Mouse (Mus musculus): ENCODE results near the gene Sgms1.

Gene Sgms1

DNA sequence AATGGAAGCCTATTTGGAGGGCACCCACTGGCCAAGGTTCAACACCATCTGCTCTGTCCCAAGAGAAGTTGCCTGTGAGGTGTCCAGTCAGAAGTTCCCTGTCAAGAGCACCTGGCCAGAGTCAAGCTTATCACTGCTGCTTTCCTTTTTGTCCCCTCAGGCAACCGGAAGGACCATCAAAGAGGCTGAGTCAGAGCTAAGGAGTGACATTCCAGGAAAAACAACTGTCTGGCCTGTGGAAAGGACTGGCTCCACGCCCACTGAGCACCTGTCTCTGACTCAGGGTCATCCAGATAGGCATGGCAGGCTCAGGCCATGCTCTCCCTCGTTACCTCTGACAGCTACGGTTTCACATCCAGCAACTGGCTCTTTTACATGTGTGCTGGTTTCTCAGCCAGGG, 147.4 kb downstream of the Sgms1 start:
- DNase-seq (ENCODE audit: low read depth, low spot score): no peak

DNA sequence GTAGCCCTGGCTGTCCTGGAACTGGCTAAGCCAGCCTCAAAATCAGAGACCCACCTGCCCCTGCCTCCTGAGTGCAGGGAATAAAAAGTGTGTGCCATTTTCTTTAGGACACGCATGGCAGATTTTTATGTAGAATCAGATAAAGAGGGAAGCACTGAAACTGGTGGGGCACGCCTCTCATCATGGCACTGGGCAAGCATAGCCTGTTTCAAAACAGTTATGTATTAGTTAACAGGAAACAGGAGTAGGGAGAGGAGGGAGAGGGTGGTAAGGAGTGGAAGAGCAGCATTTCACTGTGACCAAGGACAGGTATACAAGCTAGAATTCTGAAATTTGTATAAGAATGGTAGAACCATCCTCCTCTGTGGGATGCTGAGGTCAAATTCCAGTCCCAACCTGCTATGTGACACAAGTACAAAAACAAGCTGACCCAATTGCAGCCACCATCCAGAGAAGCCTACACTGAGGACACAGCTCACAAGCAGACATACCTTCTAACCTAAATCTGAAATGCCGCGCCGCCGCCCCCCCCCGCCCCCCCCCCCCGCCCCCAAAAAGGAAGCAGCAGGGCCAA, 149.0 kb downstream of the Sgms1 start:
- DNase-seq (ENCODE audit: low read depth, low spot score): no peak

DNA sequence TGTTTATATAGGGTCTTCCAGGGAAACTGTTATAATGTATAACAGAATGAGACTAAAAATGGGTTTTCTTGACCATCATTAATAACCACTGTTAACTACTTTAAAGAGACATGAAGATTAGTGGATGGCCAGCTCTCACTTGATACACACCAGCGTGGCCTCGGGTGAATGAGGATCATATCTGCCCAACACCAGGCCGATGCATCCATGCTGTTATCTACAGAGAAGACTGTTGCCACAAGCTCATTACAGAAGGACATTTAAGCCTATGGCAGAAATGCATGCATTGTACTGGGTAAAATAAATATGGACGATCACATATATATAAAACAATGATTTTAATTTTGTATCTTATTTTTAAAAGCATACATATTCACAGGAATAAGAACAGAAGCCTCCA, 149.6 kb downstream of the Sgms1 start:
- DNase-seq (ENCODE audit: low read depth, low spot score): no peak

DNA sequence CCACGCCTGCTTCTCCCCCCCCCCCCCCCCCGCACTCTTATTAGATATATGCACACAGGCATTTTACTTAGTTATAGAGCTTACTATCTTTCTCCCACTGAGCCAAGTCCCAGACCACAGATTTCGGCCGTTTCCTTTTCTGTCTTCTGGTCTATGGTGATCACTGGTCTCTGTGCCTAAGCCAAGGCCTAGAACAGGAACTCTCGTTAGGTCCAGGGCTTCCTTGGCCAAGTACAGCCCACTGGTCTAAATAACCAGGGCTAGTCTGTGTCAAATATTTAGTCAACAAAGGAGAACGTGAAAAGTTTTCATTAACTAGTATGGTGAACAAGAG, 150.1 kb downstream of the Sgms1 start:
- DNase-seq (ENCODE audit: low read depth, low spot score): no peak

DNA sequence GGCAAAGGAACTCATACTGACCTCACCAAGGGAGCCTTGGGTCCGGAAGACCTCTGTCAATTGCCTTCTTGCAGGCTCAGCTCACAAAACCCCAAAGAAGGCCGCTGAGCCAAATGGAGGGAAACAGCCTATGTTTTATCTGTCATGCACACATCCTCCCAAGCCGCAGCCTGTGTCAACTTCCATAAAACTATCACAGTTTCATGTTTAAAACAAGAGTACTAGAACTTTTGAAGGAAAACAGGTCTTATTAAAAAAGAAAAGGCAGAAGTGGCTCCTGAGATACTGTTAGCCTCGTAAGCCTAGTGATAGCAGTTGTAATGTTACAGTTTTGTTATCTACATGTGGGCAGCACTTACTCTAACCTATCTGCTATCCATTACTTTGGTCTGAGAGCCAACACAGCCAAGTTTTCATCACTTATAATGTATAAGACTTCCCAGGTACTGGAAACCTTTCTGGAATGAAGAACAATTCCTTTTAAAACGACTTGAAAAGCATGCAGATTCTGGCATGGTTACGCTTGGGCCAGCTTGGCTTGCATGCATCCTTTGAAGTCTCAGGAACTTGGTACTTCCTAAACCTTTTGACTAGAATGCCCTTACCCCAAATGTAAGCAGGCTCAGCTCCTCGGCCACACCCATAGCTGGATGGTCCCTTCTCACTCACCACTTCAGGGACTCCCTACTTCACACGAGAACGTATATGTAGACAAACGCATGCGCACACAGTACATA, 150.6 kb downstream of the Sgms1 start:
- DNase-seq (ENCODE audit: low read depth, low spot score): no peak

DNA sequence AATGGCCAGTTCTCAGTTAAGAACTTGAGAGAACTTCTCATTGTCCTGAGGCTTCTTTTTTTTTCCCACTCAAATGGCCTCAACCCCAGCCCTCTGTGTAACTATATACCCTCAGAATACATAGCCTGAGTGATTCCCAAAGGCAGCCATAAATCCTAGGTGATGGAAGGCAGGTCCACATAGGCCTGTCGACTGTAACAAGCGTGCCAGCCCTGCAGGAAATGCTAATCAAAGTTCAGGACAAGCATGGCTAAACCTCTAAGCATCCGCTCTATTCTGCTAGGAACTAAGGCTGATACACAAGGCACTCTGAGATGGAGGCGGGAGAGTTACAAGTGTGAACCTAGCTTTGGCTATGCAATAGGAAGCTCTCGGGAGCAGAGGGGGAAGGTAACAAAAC, 151.8 kb downstream of the Sgms1 start:
- DNase-seq (ENCODE audit: low read depth, low spot score): no peak

DNA sequence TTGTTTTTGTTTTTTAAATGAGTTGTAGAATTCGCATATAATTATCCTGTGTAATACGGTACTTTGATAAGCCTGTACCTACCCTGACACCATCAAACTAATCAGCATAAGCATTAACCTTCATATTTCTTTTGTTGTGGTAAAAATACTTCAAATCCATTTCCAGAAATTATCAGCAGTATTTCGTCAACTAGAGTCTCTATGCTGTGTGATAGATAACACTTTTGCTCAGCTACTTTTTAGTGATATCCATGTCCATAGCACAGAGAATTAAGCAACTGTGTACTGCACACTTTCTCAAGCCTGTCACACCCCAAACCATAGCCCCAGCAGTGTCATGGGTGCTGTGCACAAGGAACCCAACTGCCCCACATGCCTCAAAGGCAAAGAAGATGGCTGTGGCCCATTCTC, 152.3 kb downstream of the Sgms1 start:
- no peak for DNase-seq (ENCODE audit: low read depth, low spot score)

DNA sequence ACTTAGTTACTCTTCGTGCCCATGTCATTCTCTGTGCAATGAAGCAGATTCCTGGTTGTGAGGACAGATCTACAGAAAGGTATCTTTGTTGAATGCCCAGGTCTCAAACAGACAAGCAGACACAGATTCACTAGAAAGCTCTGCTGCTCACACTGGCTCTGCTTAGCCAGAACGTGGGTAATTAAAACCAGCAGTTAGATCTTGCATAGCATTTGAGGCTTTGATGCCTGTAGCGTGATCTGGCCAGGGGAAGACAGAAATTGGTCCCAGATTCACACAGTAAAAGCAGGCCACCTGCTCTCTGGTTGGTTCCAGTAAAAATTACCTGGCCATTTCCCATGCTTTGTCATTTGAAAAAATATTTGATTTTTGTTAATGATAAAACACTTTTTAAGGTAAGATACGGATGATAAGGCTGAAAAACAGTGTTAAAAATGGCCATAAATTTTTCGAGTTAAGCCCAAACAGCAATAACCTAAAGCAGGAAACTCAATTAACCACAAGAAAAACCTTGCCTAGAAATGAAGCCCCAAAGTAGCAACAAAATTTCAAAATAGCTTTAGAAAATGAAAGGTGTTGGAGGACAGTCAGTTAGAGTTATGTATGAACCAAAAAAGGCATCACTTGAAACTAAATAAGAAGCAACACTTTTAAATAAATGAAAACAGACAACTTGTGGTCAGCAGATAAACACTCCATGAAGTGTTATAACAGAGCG, 154.6 kb downstream of the Sgms1 start:
- DNase-seq (ENCODE audit: low read depth, low spot score): no peak

DNA sequence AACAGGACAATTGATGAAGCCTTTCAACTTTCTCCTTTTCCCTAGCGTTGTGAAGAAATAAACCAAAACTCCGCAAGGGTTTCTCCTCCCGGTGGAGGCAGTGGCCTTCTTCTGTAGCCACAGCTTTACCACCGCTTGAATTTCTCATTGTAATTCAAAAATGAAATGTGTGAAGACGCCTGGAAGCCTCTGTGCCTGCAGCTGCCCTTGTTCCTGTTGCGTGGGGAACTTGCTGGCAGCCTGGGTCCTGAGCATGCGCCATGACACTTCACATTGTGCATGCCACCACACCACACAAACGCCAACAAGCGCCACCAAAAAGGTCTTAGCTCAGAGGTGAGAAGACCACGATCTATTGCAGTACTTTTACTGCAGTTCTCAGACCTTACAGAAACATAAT, 158.2 kb downstream of the Sgms1 start:
- DNase-seq (ENCODE audit: low read depth, low spot score): no peak

DNA sequence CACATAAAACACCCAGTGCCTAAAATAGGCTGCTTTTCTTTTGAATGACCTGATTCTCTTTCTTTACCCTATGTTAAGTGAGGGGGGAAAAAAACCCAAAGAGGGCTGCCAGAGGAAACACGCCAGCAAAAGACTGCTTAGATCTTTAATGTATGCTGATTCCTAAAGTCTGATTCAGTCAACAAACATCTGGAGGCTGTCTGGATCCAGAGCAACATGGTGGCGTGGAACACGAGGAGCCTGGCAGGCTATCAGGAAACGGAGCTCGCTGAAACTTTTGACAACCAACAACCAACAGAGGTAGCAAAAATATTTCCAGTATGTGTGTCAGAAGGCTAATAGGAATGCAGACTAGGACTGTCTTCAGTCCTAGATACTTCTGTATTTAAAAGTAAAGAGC, 158.7 kb downstream of the Sgms1 start:
- no peak for DNase-seq (ENCODE audit: low read depth, low spot score)

DNA sequence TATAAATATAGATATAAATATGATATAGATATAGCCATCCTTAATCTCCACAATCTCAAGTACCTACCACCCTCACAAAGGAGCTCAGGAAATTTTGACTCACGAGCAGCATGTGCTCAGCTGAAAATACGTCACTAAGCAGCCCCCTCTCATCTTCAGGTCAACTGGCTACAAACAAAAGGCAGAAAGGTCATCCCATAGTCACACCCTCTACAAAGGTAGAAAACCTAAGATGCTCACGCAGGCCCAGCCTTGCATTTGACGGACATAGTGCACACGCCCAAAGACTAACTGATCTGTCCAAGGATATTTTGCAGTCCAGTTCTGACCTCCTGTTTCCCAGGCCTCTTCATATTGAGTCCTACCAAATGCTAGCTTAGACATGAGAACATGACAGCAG, 159.2 kb downstream of the Sgms1 start:
- no peak for DNase-seq (ENCODE audit: low read depth, low spot score)

DNA sequence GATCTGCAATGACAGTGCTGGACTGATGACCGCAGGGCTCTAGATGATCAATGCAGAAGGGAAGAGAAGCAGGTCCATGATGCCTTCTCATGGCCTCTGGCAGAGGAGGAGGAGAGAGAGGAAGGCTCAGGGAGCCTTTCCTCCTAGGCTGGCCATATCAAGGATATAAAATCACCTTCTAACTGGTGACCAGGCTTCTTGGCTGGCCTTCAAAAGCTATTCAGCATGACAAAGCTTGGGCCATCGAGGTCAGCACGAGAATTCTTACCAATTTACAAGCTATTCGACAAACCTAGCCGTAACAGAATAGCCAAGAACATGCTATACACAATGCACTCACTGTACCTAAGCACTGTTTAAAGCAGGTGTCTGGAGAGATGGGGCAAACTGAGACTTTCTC, 159.7 kb downstream of the Sgms1 start:
- DNase-seq (ENCODE audit: low read depth, low spot score): no peak

DNA sequence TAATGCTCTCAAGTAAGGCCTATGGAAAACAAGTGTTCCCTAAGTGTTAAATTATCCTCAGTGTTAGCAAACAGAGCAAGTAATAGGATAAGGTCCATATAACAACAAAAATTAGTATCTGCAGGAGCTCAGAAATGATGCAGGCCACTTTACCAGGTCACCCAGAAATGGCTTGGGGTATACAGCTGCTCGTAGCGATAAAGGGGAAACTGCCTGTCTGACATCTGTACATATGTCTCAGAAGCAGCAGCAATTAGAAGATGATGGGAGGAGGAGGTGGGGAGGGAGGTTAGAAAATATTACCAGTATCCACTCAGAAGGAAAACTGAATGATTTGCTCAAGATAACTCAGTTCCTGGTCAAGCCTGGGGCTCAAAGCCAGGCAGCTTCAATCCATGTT, 162.3 kb downstream of the Sgms1 start:
- no peak for DNase-seq (ENCODE audit: low read depth, low spot score)

DNA sequence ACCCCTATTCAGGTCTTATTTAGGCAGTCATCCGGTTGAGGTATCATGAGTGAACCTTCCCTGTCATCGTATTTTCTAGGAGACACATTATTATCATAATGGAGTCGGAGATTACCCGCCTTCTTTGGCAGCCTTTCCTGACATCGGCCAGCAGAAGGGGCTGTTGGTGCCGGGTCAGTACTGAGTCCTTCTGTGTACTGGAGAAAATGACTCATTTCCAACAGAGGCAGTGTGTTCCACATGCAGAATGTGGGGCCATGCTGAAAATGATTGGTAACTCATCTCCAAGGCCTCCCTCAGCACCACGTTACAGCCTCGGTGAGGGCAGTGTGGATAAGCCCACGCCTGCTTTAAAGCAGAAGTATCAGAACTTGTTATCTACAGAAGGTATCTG, 164.4 kb downstream of the Sgms1 start:
- DNase-seq (ENCODE audit: low read depth, low spot score): no peak

DNA sequence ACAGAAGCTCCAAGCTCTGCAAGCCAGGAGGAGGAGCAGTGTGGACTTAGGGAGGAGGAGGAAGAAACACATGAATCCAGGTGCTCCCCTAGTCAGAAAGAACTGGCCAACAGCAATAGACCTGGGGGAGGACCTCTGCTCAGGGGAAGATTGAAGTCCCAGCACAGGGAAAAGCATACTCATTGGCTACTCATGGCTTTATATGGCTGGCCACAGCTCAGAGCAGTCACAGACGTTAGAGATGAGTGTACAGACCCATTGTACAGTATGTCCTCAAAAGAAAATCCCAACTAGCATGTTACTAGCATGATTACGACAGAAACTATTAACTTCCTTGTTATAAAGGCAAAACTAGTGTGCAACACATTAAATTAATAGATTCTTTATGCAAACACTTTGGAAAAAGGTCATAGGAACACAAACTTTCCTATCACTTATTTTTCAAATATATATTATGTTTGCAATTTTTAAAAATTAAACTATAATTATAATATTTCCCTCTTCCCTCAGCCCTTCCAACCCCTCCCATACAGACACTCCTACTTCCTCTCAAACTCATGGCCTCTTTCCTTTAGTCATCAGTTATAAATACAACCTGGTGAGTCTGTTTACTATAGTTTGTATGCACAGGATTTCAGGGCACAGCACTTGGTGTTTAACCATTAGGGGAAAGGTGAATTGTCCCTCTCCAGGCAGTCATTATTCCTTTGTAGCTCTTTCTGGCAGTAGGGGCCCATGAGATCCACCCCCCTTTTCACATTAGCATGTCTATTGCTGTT, 165.0 kb downstream of the Sgms1 start:
- no peak for DNase-seq (ENCODE audit: low read depth, low spot score)

DNA sequence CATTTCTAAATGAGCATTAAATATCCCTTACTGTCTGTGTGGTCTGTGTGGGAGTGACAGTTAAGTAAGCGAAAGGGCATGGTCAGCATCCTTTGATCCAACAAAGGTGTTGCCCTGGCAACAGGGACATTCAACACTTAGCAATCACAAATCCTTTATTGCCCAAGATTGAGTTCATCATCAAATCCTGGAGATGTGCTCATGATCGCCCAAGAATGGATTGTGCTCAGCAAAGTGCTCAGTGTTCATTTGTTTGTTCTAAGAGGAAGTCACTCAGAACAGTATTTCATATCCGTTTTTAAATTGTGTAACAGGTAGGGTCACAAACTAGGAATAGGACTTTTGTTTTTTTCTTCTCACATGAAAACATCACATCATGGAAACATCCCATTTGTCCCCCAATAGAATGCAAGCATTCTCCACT, 165.8 kb downstream of the Sgms1 start:
- no peak for DNase-seq (ENCODE audit: low read depth, low spot score)

DNA sequence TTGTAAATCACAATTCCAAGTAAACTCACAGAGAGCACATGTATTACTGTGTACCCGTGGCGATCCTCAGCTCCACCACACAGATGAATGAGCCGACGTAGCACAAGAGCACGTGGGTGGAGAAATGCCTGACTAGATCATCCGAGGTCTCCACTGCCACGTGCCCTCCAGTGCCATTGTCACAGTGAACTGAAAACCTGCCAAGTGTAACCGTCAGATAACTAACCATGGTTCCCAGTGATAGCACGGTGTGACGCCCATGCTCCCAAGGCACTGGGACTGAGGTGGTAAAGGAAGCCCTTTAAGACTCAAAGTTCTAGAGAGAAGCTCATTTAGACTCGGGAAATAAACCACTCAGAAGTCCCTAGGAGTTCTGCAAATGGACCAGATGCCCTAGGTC, 167.4 kb downstream of the Sgms1 start:
- DNase-seq (ENCODE audit: low read depth, low spot score): no peak

DNA sequence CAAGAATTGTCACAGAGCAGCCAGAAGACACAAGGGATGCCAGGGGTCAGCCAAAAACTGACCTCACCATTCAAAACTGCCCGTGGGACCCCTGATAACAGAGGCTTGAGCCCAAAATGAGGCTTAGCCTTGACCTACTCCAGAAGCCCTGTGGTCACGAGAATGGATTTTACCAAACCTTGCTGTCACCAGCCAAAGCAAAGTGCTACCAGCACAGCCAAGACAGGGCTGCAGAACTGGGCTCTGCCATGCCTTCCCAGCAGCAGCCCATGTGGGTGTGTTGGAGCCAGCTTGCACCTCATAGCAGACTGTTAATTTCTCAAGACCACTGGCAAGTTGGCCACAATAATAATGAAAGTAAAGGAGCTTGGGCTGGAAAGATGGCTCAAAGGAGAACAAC, 168.5 kb downstream of the Sgms1 start:
- DNase-seq (ENCODE audit: low read depth, low spot score): no peak

DNA sequence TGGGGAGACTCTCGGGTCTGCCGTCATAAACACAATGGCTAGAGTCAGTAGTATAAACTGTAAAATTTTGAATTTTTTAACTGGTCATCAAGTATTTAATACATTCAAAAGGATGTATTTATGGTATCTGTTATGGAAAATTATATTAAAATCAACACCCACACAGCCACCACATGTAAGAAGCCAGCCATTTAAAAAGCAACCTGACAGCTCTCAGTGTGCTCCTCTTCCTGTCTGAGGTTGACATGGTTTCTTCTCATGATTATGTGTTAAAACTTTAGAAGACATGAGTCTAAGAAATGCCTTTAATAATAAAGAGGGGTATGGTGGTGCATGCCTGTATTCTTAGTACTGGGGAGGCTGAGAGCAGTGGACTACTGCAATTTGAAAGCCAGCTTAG, 172.8 kb downstream of the Sgms1 start:
- DNase-seq (ENCODE audit: low read depth, low spot score): no peak

DNA sequence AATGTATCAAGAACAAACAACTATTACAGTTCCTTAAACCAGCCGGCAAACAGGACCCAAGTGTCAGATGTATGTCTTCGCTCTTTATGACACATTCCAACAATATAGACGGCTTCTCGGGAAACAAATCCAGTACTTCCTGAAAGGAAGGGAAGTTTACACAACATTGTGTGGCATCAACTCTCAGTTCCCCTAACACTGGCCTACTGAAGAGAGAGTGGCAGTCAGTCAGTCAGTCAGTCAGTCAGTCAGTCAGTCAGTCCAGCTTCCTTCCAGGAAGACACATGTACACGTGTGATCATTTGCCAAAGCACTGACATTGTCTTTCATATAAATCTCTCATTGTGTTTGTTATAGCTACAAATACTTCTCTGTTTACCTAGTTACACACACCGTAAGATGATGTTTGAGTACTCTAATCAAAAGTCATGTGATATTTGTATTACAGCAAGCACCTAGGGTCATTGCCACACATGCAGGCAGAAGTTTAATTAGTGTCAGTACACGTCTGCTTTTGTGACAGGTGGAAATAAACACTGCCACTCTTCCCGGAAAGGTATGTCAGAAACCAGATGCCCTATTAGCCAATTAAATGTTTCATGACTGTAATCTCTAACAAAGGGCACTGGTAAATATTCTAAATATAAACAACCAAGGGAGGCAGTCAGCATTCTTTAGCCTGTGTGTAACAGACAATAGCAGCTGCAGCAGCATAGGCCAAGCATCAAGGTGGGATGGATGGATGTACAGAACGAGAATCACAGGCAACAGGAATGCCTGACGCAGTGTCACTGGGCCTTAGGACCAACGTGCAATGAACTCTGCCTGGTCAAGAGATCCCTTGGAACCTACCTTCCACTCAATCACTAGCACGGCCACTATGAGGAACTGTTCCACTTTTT, 174.4 kb downstream of the Sgms1 start:
- no peak for DNase-seq (ENCODE audit: low read depth, low spot score)

DNA sequence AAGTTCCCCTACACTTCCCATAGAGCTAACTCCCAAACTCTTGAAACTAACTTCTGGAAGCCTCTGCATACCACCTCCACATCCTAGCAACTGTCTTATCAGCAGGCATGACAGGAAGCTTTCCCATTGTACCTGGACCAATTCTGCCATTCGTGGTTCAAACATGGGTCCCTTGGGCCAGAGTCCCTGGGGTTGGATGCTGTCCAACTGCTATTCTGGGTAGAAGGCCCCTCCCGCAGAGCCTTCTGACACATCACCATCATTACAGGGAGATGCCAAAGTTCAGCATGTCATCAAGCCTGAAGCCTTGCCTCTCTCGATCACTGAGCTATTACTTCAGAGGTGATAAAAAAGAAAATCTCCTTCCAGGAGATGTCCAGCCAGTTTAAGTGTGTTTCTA, 175.9 kb downstream of the Sgms1 start:
- no peak for DNase-seq (ENCODE audit: low read depth, low spot score)

DNA sequence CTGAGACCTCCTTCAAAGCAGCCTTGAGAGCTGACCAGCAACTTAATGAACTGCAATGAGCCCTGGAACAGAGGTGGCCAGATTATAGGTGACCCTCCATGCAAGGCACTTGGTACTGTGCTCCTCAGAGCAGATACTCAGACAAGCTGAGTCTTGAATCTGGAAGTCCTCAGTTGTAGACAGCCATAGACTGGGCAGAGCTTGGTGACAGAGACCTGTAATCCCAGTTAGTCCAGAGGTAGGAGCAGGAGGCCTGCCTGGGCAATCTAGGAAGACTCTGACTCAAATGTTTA, 178.3 kb downstream of the Sgms1 start:
- no peak for DNase-seq (ENCODE audit: low read depth, low spot score)

Data from brain, embryonic 18.5 days (tissue).